Comparison of ENCODE assay signal across 21 mouse cellular contexts in genomic region chr4:12792764-12793422, GRCm38 (mm10).
DNase-seq lines count a peak whose midpoint lies in the region; ATAC-seq and TF ChIP-seq lines count a peak whose summit lies in the region.
"Had no signal": no experiment of that assay in that cellular context is flagged by ENCODE, and none has a peak within 500 bp of the region (broad histone marks: within the 10 kb centered on the region; RNA-seq: fewer than 3 reads in every experiment).

No protein-coding gene starts in this region.

- no peak overlapping the region; the same call in 1 of the 2 replicates for H3K4me2 ChIP-seq in forebrain, embryonic 13.5 days
- no peak overlapping the region for H3K4me2 ChIP-seq in forebrain, embryonic 15.5 days (replicated peaks)
- H3K4me2 ChIP-seq in hindbrain, embryonic 15.5 days: peak overlapping the region; percentile 42; the same call in 1 of the 2 replicates
- peak overlapping the region; percentile 47 for H3K4me2 ChIP-seq in midbrain, embryonic 14.5 days (ENCODE audit: low read length)
- H3K4me2 ChIP-seq: embryonic facial prominence, embryonic 15.5 days; intestine, embryonic 15.5 days; limb, embryonic 13.5 days; lung, embryonic 15.5 days had no signal

- DNase-seq in brain, embryonic 14.5 days (ENCODE audit: low read depth): peak; percentile 33
- DNase-seq in midbrain, embryonic 14.5 days: peak; percentile 39
- no peak for DNase-seq in layer of hippocampus, adult 9-11 months
- DNase-seq in urinary bladder, adult 18-20 months (ENCODE audit: low spot score in 2 of 2): no peak
- DNase-seq in B cell, adult 2 months: no peak
- DNase-seq: adrenal gland, postnatal 10 days; embryo, embryonic 11 days; gastrocnemius, postnatal 36 days; kidney, postnatal 36 days; lung, postnatal 4 days; retina, postnatal 1 day had no signal

- ATAC-seq in forebrain, embryonic 13.5 days: 0 out of 2 replicates have a peak, but pooled peaks have one; percentile 10
- no peak for ATAC-seq in forebrain, embryonic 15.5 days (replicated peaks)
- no peak for ATAC-seq in hindbrain, embryonic 15.5 days (ENCODE audit: low FRiP score, low read depth)
- ATAC-seq in midbrain, embryonic 14.5 days (ENCODE audit: low FRiP score, low TSS enrichment): 0 out of 2 replicates have a peak, but pooled peaks have one; percentile 14
- ATAC-seq: activated CD4-positive, CD25-positive, alpha-beta regulatory T cell, adult 4 months; intestine, embryonic 15.5 days had no signal

- H3K36me3 ChIP-seq in forebrain, embryonic 13.5 days (ENCODE audit: poor library complexity, severe bottlenecking): no peaks in the 10 kb centered on the region
- H3K36me3 ChIP-seq in forebrain, embryonic 15.5 days: no peaks in the 10 kb centered on the region
- no peaks in the 10 kb centered on the region for H3K36me3 ChIP-seq in hindbrain, embryonic 15.5 days
- H3K36me3 ChIP-seq in midbrain, embryonic 14.5 days (ENCODE audit: control insufficient read depth, insufficient read depth, low read length): no peaks in the 10 kb centered on the region
- H3K36me3 ChIP-seq: embryonic facial prominence, embryonic 15.5 days; G1E; intestine, embryonic 15.5 days; limb, embryonic 13.5 days; lung, embryonic 15.5 days had no signal

- no peaks in the 10 kb centered on the region for H3K9me3 ChIP-seq in forebrain, embryonic 13.5 days (replicated peaks)
- no peaks in the 10 kb centered on the region for H3K9me3 ChIP-seq in forebrain, embryonic 15.5 days
- no peaks in the 10 kb centered on the region for H3K9me3 ChIP-seq in hindbrain, embryonic 15.5 days
- H3K9me3 ChIP-seq in midbrain, embryonic 14.5 days (ENCODE audit: control insufficient read depth, low read length): no peaks in the 10 kb centered on the region
- H3K9me3 ChIP-seq: embryonic facial prominence, embryonic 15.5 days; G1E; intestine, embryonic 15.5 days; limb, embryonic 13.5 days; lung, embryonic 15.5 days had no signal

- H3K4me1 ChIP-seq in forebrain, embryonic 13.5 days: peaks cover 15% of the 10 kb centered on the region
- peaks cover 8% of the 10 kb centered on the region for H3K4me1 ChIP-seq in forebrain, embryonic 15.5 days
- peaks cover 12% of the 10 kb centered on the region for H3K4me1 ChIP-seq in hindbrain, embryonic 15.5 days (replicated peaks)
- peaks cover 17% of the 10 kb centered on the region for H3K4me1 ChIP-seq in midbrain, embryonic 14.5 days (ENCODE audit: control insufficient read depth, insufficient read depth, low read length)
- H3K4me1 ChIP-seq: embryonic facial prominence, embryonic 15.5 days; intestine, embryonic 15.5 days; limb, embryonic 13.5 days; lung, embryonic 15.5 days had no signal

- H3K9ac ChIP-seq in forebrain, embryonic 13.5 days: no peak overlapping the region
- no peak overlapping the region for H3K9ac ChIP-seq in forebrain, embryonic 15.5 days (replicated peaks)
- H3K9ac ChIP-seq in hindbrain, embryonic 15.5 days: no peak overlapping the region
- no peak overlapping the region for H3K9ac ChIP-seq in midbrain, embryonic 14.5 days (replicated peaks; ENCODE audit: low read length)
- H3K9ac ChIP-seq: embryonic facial prominence, embryonic 15.5 days; intestine, embryonic 15.5 days; limb, embryonic 13.5 days; liver, embryonic 14.5 days; lung, embryonic 15.5 days had no signal

- no peaks in the 10 kb centered on the region for H3K27me3 ChIP-seq in forebrain, embryonic 13.5 days
- H3K27me3 ChIP-seq in forebrain, embryonic 15.5 days: no peaks in the 10 kb centered on the region
- H3K27me3 ChIP-seq in hindbrain, embryonic 15.5 days: no peaks in the 10 kb centered on the region
- no peaks in the 10 kb centered on the region for H3K27me3 ChIP-seq in midbrain, embryonic 14.5 days (ENCODE audit: control insufficient read depth, insufficient read depth, low read length)
- H3K27me3 ChIP-seq: embryonic facial prominence, embryonic 15.5 days; intestine, embryonic 15.5 days; limb, embryonic 13.5 days; lung, embryonic 15.5 days had no signal

- no peak for TF ChIP-seq CTCF in brain, embryonic 14.5 days (IDR thresholded peaks at IDR 0.05; ENCODE audit: borderline replicate concordance, extremely low read depth, insufficient read depth, insufficient read length)

- H3K27ac ChIP-seq in forebrain, embryonic 13.5 days: no peak overlapping the region
- H3K27ac ChIP-seq in forebrain, embryonic 15.5 days (replicated peaks): no peak overlapping the region
- peak overlapping the region; percentile 53; the same call in 1 of the 2 replicates for H3K27ac ChIP-seq in hindbrain, embryonic 15.5 days (replicated peaks)
- H3K27ac ChIP-seq in midbrain, embryonic 14.5 days (replicated peaks; ENCODE audit: low read depth, low read length): peak overlapping the region; percentile 50
- H3K27ac ChIP-seq: embryonic facial prominence, embryonic 15.5 days; intestine, embryonic 15.5 days; limb, embryonic 13.5 days; liver, embryonic 14.5 days; lung, embryonic 15.5 days had no signal

- 80% methylated on average over 11 of the region's 11 CpGs for WGBS in forebrain, embryonic 13.5 days
- 76% methylated on average over 11 of the region's 11 CpGs for WGBS in forebrain, embryonic 15.5 days
- 64% methylated on average over 11 of the region's 11 CpGs for WGBS in hindbrain, embryonic 15.5 days
- WGBS in midbrain, embryonic 14.5 days: 63% methylated on average over 11 of the region's 11 CpGs

- no peak for TF ChIP-seq POLR2A in brain, embryonic 14.5 days (IDR thresholded peaks at IDR 0.05; ENCODE audit: borderline replicate concordance, extremely low read depth, insufficient read depth, insufficient read length, poor library complexity, severe bottlenecking)

- H3K4me3 ChIP-seq in forebrain, embryonic 13.5 days: no peak overlapping the region
- H3K4me3 ChIP-seq in forebrain, embryonic 15.5 days: no peak overlapping the region
- no peak overlapping the region for H3K4me3 ChIP-seq in hindbrain, embryonic 15.5 days
- H3K4me3 ChIP-seq in midbrain, embryonic 14.5 days (replicated peaks; ENCODE audit: low read depth, low read length): no peak overlapping the region
- H3K4me3 ChIP-seq: embryonic facial prominence, embryonic 15.5 days; intestine, embryonic 15.5 days; limb, embryonic 13.5 days; lung, embryonic 15.5 days had no signal

Comparison
In these comparisons a context has a peak if more than half of its experiments do, and no peak if none do; other contexts are left out.
1. ATAC-seq: peak in forebrain, embryonic 13.5 days (single experiment) and midbrain, embryonic 14.5 days (single experiment); none in forebrain, embryonic 15.5 days (single experiment) and hindbrain, embryonic 15.5 days (single experiment).
2. H3K27ac ChIP-seq: peak in hindbrain, embryonic 15.5 days (single experiment) and midbrain, embryonic 14.5 days (single experiment); none in forebrain, embryonic 13.5 days (single experiment) and forebrain, embryonic 15.5 days (single experiment).
3. H3K4me2 ChIP-seq: peak in hindbrain, embryonic 15.5 days (single experiment) and midbrain, embryonic 14.5 days (single experiment); none in forebrain, embryonic 13.5 days (single experiment) and forebrain, embryonic 15.5 days (single experiment).
4. DNase-seq: peak in brain, embryonic 14.5 days (single experiment) and midbrain, embryonic 14.5 days (single experiment); none in layer of hippocampus, adult 9-11 months (single experiment), urinary bladder, adult 18-20 months (0 of 2) and B cell, adult 2 months (0 of 2).